Mouse (Mus musculus): ENCODE measurements around the gene P4ha1. TPM values are rescaled to one million over a fixed set of nuclear protein-coding genes. Genes with fewer than 3 reads are reported as not detected.
A peak's percentile ranks its signal among the peaks of the same experiment; 100 is the strongest.
"Not testable (repeated sequence)": the region's sequence is repeated elsewhere in the genome, so short reads cannot be mapped to it uniquely, and the experiment has no call there.

P4ha1 gene
- polyA plus RNA-seq, 1 experiment from 2014 or later = 66.4 TPM

- no peaks in the 10 kb centered on the region for H3K27me3 ChIP-seq (ENCODE audit: insufficient read depth, poor library complexity, severe bottlenecking)
- WGBS = 92% methylated on average over 3 of the region's 3 CpGs
- peaks cover 17% of the 10 kb centered on the region for H3K4me1 ChIP-seq
- no peak overlapping the region for H3K4me3 ChIP-seq
- no peak for DNase-seq (ENCODE audit: low spot score)
- peaks cover 3% of the 10 kb centered on the region; the same call in 1 of the 2 replicates for H3K36me3 ChIP-seq
- 0 out of 2 replicates have a peak, but pooled peaks cover 4% of the 10 kb centered on the region for H3K9me3 ChIP-seq
- H3K27ac ChIP-seq = no peak overlapping the region
Observed at GRCm38 (mm10) chr10:59389652-59390051, 66.6 kb downstream of the P4ha1 start.

GRCm38 (mm10) chr10:59391907-59392306 lies 68.8 kb downstream of the P4ha1 start:
- Histone ChIP-seq H3K4me3 (no peak overlapping the region), H3K4me1 (peaks cover 17% of the 10 kb centered on the region), H3K27ac (no peak overlapping the region), H3K36me3 (peaks cover 3% of the 10 kb centered on the region; the same call in 1 of the 2 replicates), H3K27me3 (ENCODE audit: insufficient read depth, poor library complexity, severe bottlenecking) (no peaks in the 10 kb centered on the region), H3K9me3 (0 out of 2 replicates have a peak, but pooled peaks cover 4% of the 10 kb centered on the region)
- WGBS = 21% methylated on average over 4 of the region's 4 CpGs
- no peak for DNase-seq (ENCODE audit: low spot score)

DNA sequence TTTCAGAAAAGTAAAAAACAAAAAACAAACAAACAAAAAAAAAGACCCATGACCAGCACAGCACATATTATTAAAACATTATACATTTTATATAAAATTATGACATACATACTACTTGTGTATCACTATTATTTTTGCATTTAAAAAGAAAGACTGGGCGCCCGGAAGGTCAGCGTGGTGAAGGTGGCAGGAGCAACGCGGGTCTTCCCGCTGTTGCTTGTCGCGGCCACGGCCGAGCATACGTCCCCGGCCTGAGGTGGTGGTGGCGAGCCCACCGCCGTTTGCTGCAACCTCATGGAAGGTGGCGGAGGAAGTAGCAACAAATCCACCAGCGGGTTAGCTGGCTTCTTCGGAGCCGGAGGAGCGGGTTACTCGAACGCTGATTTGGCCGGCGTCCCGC lies 72.4 kb downstream of the P4ha1 start, which contains the start of gene Gm10273:
Gene Gm10273, plus strand, starts transcription at position 172 of the 400 bp plus-strand sequence.
- not testable (repeated sequence) for DNase-seq (ENCODE audit: low spot score); H3K9me3 ChIP-seq; H3K36me3 ChIP-seq; H3K27me3 ChIP-seq (ENCODE audit: insufficient read depth, poor library complexity, severe bottlenecking); H3K4me3 ChIP-seq; H3K27ac ChIP-seq
- H3K4me1 ChIP-seq = peaks cover 19% of the 10 kb centered on the region
- 84% methylated on average over 12 of the region's 25 CpGs for WGBS

DNA sequence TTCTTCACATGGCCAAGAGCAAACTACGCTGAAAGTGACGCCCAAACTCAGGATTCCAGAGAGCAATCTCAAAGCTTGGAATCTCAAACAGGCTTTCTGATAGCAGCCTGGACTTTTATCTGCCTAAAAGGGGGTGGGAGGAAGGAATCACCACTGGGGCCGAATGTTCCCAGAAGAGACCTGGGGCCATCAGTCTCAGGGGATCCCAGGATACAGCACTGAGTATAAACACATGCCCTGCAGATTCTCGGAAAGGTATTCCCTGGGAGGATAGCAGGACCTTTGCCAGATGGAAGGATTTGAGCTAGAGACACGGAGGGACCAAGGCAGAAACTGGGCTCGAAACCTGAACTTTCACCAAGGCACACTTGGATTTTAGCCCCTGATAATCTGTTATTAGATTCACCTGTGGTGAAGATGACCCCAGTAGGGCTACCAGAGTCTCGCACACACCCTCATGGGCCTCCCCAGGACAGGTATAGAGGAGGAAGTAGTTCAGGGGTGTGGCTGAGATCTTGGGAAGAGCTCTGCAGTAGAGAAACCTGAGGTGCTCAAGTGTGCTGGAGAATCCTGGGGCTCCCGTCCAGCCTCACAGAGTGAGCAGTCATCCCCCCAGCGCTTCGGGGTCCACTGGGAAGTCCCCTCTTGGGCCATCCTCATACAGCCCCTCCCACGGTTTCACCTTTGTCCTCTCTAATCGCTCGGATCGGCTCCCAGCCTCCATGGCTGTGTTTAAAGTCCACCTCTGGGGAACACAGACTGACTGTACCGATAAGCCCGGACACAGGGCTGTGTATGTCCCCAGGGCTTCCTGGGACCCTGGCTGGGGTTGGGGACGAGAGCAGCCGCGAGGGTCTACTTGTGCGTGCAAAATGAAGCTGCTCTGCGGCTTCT lies 80.0 kb downstream of the P4ha1 start, which contains the start of gene Pla2g12b:
Gene Pla2g12b, plus strand, starts transcription at position 762 of the 894 bp plus-strand sequence.
- peaks cover 2% of the 10 kb centered on the region; the same call in 1 of the 2 replicates for H3K9me3 ChIP-seq
- peak within 1 kb of the TSS; percentile 40 for H3K4me3 ChIP-seq
- DNase-seq (ENCODE audit: low spot score) = no peak
- H3K36me3 ChIP-seq = no peaks in the 10 kb centered on the region
- peak within 1 kb of the TSS; percentile 85 for H3K27ac ChIP-seq
- peaks cover 21% of the 10 kb centered on the region for H3K4me1 ChIP-seq
- 40% methylated on average over 21 of the region's 21 CpGs for WGBS
- no peaks in the 10 kb centered on the region for H3K27me3 ChIP-seq (ENCODE audit: insufficient read depth, poor library complexity, severe bottlenecking)

DNA sequence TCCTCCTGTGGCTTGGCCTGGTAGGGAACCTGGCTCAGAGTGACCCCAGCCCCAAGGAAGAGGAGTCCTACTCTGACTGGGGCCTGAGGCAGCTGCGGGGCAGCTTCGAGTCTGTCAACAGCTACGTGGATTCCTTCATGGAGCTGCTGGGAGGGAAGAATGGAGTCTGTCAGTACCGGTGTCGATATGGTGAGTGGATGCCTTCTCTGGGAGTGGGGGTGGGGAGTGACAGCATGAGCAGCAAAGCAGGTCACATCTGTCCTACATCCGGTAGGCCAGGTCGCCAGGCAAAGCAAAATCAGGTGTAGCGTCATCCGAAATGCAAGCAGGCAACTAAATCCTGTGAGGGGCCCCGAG lies 80.7 kb downstream of the P4ha1 start:
- Histone ChIP-seq H3K9me3 (peaks cover 2% of the 10 kb centered on the region; the same call in 1 of the 2 replicates), H3K4me3 (peak overlapping the region; percentile 40), H3K36me3 (no peaks in the 10 kb centered on the region), H3K4me1 (peaks cover 21% of the 10 kb centered on the region), H3K27me3 (ENCODE audit: insufficient read depth, poor library complexity, severe bottlenecking) (no peaks in the 10 kb centered on the region), H3K27ac (peak overlapping the region; percentile 85)
- 35% methylated on average over 10 of the region's 10 CpGs for WGBS
- no peak for DNase-seq (ENCODE audit: low spot score)

DNA sequence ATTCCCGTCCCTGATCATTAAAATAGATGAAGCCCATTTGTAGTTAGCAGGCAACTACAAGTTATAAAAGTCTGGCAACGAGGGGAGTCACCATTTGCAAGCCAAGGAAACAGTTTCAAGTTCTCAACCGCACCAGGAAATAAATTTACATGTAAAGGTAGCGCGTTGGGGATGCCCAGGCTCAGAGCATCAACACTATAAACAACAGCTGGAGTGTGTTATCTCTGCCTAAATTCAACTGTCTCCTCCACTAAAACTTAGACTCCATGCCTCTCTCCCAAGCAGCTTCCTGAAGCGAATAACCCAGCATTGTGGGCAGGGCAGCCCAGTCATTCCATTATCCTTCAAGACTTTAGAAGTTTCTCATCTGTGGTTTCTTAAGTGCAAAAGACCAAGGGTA lies 85.4 kb downstream of the P4ha1 start:
- Histone ChIP-seq H3K9me3 (no peaks in the 10 kb centered on the region), H3K36me3 (no peaks in the 10 kb centered on the region), H3K4me3 (no peak overlapping the region), H3K4me1 (peaks cover 11% of the 10 kb centered on the region), H3K27ac (no peak overlapping the region), H3K27me3 (ENCODE audit: insufficient read depth, poor library complexity, severe bottlenecking) (no peaks in the 10 kb centered on the region)
- 73% methylated on average over 6 of the region's 6 CpGs for WGBS
- no peak for DNase-seq (ENCODE audit: low spot score)

GRCm38 (mm10) chr10:59410264-59410663 lies 87.2 kb downstream of the P4ha1 start:
- no peaks in the 10 kb centered on the region for H3K9me3 ChIP-seq
- H3K27ac ChIP-seq = no peak overlapping the region
- no peak for DNase-seq (ENCODE audit: low spot score)
- no peak overlapping the region for H3K4me3 ChIP-seq
- H3K4me1 ChIP-seq = no peaks in the 10 kb centered on the region
- WGBS = 71% methylated on average over 12 of the region's 12 CpGs
- H3K36me3 ChIP-seq = no peaks in the 10 kb centered on the region
- H3K27me3 ChIP-seq (ENCODE audit: insufficient read depth, poor library complexity, severe bottlenecking) = no peaks in the 10 kb centered on the region

GRCm38 (mm10) chr10:59413711-59414110 lies 90.6 kb downstream of the P4ha1 start:
- 84% methylated on average over 4 of the region's 4 CpGs for WGBS
- H3K27ac ChIP-seq = no peak overlapping the region
- no peak for DNase-seq (ENCODE audit: low spot score)
- no peaks in the 10 kb centered on the region for H3K36me3 ChIP-seq
- H3K9me3 ChIP-seq = no peaks in the 10 kb centered on the region
- 0 out of 2 replicates have a peak, but pooled peaks cover 4% of the 10 kb centered on the region for H3K4me1 ChIP-seq
- no peak overlapping the region for H3K4me3 ChIP-seq
- H3K27me3 ChIP-seq (ENCODE audit: insufficient read depth, poor library complexity, severe bottlenecking) = no peaks in the 10 kb centered on the region

GRCm38 (mm10) chr10:59416623-59417022 lies 93.5 kb downstream of the P4ha1 start:
- H3K27ac ChIP-seq = no peak overlapping the region

GRCm38 (mm10) chr10:59419516-59419915 lies 96.4 kb downstream of the P4ha1 start:
- no peak overlapping the region for H3K27ac ChIP-seq
- no peaks in the 10 kb centered on the region for H3K36me3 ChIP-seq
- peaks cover 12% of the 10 kb centered on the region; the same call in 1 of the 2 replicates for H3K4me1 ChIP-seq
- no peak for DNase-seq (ENCODE audit: low spot score)
- H3K9me3 ChIP-seq = no peaks in the 10 kb centered on the region
- H3K4me3 ChIP-seq = no peak overlapping the region
- H3K27me3 ChIP-seq (ENCODE audit: insufficient read depth, poor library complexity, severe bottlenecking) = no peaks in the 10 kb centered on the region
- WGBS = 81% methylated on average over 4 of the region's 4 CpGs

More at GRCm38 (mm10) chr10:59416623-59417022, 93.5 kb downstream of the P4ha1 start:
- Histone ChIP-seq H3K4me1 (0 out of 2 replicates have a peak, but pooled peaks cover 4% of the 10 kb centered on the region), H3K27me3 (ENCODE audit: insufficient read depth, poor library complexity, severe bottlenecking) (no peaks in the 10 kb centered on the region), H3K36me3 (no peaks in the 10 kb centered on the region), H3K9me3 (no peaks in the 10 kb centered on the region), H3K4me3 (no peak overlapping the region)
- WGBS = 58% methylated on average over 3 of the region's 3 CpGs
- no peak for DNase-seq (ENCODE audit: low spot score)

Other genes starting within 250 kb of the P4ha1 start
- 35.6 and 37.9 TPM in 2 replicates for gene Sept10, start 101.4 kb upstream of the P4ha1 start, polyA plus RNA-seq (2016; fragmentation: Nextera tagmentation; extraction: Ambion mirVana)
- gene Sowahc, start 101.3 kb upstream of the P4ha1 start, polyA plus RNA-seq (2016; fragmentation: Nextera tagmentation; extraction: Ambion mirVana) = 4.7 and 6.3 TPM in 2 replicates
- gene Gm10273, start 72.3 kb downstream of the P4ha1 start, polyA plus RNA-seq (2016; fragmentation: Nextera tagmentation; extraction: Ambion mirVana) = 14.5 and 17.6 TPM in 2 replicates
- 1.6 and 9.4 TPM in 2 replicates for gene Pla2g12b, start 80.4 kb downstream of the P4ha1 start, polyA plus RNA-seq (2016; fragmentation: Nextera tagmentation; extraction: Ambion mirVana)
- gene Oit3, start 118.5 kb downstream of the P4ha1 start, polyA plus RNA-seq (2016; fragmentation: Nextera tagmentation; extraction: Ambion mirVana) = 2.2 and 14.2 TPM in 2 replicates

All from heart, embryonic 10.5 days (tissue).